Mouse (Mus musculus) megakaryocyte, adult 5-6 weeks (primary cell): Measurements from ENCODE around the gene Atp8a2. TPM values are rescaled to one million over a fixed set of nuclear protein-coding genes. Genes with fewer than 3 reads are reported as not detected.
"Not testable (repeated sequence)": the region's sequence is repeated elsewhere in the genome, so short reads cannot be mapped to it uniquely, and the experiment has no call there.

Experiments used
- ATAC-seq: 2 replicates; pipeline ENCODE4 v1.8.0; 2016; ENCODE audit warnings: mild to moderate bottlenecking, inconsistent platforms; ENCODE audit not compliant: poor library complexity, severe bottlenecking
- total RNA-seq, 2 experiments: library from RNA; stranded (forward) in 1 of 2; stranded (reverse) in 1 of 2; fragments of 153-499, 151-499 nt in 1 of 2; fragments of 221-1000, 200-1000 nt in 1 of 2; gene quantifications; 2 replicates each; pipeline versions ENCODE4 v1.2.3 to v1.2.4; 2015 to 2017

The Atp8a2 gene
- total RNA-seq, 2 experiments from 2014 or later = 0.20 to 0.51 TPM

DNA sequence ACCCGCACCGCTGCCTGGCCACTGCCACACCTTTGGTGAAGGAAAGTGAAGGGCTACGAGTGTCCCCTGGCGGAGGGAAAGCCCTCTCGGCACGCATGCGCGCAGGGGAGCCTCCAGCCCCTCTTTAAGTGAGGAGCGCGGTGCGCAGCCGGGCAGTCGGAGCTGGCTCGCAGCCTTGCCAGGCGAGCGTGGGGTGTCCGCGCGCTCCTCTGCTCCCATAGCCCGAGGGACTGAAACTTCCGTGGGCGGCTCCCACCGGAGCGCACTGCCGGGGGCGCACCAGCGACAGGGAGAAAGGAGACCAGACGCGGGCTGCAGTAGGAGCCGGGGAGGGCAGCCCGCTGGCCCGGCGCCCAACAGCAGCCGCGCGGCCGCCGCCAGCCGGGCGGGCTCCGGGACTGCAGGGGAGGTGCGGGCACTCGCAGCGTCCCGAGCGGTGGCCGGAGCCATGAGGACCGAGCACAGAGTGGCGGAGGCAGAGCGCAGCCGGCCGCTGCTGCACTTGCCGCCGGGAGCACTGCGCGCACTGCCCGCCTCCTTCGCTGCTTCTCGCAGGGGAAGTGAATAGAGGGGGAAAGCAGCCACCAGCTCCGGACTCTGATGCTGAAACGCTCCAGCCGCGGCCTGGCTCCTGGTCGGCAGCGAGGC is 571.7 kb downstream of the Atp8a2 start, which contains the start of gene Shisa2:
Shisa2 (plus strand) TSS at position 151 of the 648 bp plus-strand sequence.
- ATAC-seq = peak; percentile 79

DNA sequence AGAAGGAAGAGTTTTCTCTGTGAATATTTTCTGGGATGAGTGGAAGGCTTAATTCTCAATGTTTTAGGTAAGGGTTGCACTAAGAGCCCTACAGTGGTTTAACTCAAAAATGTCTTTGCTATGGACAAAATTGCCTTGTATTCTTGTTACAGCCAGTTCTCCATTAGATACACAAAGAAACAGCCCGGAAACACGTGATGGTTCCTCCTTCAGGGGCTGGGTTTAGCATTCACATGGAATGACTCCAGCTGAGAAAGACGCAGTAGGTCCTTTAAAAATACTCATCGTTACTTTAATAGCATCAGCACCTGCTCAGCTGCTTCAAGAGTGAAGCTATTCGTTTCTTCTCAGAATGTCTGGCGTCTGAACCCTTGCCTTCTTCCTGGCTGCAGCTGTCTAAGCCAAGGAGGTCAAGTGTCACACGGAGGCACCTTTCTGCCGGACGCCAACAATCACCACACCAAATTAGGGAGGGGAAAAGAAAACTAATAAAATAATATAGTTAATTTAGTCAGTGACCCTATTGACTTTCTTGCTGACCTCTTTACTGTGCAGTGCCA is 572.6 kb downstream of the Atp8a2 start:
- no peak for ATAC-seq

DNA sequence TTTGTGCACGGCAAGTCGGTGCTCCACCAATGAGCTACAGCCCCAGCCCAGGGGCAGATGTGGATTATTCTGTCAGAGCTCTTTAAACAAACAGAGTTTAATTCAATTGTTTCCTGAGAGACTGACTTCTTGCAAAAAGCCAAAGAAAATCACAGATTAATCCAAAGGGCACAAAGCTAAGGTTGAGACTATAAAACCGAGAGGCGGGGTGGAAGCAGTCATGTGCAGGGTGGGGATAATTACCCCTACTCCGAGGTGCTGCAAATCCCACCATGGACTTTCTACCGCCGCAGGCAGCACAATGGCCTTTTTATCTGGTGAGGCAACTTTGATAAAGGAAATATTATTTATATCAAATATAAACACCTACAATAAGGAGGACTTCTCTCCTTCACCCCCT is 580.2 kb downstream of the Atp8a2 start:
- no peak for ATAC-seq

DNA sequence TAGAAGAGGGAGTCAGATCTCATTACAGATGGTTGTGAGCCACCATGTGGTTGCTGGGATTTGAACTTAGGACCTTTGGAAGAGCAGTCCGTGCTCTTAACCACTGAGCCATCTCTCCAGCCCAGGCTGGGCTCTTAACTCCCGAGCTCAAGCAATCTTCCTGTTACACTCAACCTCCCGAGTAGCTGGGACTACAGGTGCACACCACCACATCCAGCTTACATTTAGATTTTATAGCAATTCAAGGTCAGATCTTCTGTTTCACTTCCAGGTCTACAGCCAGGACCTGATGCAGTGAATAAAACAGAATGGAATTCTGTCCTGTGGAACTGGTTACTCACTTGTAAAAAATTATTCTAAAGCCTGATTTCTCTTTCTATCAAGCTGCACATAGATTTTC is 582.8 kb downstream of the Atp8a2 start:
- ATAC-seq = not testable (repeated sequence)

DNA sequence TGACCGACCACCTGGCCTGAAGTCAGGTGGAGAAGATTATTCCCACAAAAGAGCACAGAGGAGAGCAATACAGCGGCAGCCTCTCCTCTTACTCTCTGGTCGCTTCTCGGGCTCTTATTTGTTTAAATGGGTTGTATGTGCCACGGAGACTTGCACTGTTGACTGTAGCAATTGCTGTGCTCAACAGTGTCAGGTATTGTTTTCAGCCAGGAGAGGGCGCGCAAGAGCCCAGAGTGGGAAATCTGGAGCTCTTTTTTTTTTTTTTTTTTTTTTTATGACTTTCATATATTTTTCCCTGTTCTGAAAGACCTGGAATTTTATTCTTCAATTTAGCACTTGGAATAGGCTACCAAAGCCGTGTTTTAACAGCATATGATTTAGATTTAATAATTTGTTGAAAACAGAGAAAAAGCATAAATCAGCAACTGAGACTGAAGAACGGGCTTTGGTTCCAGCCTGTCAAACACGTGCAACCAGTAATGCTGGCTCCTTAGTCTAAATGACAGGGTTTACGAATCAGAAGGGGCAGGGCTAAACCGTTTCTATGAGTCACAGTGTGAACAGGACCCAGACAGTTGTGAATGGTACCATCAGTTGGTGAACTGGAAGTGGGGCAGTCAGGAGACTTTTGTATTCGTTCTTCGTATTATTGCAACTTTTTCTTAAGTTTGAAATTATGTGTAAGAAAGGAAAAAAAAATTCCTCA is 583.9 kb downstream of the Atp8a2 start:
- ATAC-seq = peak; percentile 70

DNA sequence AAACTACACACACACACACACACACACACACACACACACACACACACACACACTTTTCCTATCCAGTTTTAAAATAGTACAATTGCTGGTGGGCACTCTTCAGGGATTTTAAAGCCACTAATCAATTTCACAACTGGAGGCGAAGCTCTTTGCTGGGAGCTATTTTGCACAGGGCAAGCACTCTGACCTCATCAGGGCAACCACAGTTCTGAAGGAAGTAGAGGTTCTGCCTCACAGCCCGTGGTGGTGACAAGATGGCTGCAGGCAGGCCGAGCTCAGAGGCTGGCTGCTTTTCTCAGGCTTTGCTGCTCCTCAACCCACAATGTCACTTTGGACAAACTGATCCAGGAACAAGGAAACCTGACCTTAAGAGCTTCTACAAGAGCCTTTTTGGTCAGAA is 590.0 kb downstream of the Atp8a2 start:
- ATAC-seq = no peak

DNA sequence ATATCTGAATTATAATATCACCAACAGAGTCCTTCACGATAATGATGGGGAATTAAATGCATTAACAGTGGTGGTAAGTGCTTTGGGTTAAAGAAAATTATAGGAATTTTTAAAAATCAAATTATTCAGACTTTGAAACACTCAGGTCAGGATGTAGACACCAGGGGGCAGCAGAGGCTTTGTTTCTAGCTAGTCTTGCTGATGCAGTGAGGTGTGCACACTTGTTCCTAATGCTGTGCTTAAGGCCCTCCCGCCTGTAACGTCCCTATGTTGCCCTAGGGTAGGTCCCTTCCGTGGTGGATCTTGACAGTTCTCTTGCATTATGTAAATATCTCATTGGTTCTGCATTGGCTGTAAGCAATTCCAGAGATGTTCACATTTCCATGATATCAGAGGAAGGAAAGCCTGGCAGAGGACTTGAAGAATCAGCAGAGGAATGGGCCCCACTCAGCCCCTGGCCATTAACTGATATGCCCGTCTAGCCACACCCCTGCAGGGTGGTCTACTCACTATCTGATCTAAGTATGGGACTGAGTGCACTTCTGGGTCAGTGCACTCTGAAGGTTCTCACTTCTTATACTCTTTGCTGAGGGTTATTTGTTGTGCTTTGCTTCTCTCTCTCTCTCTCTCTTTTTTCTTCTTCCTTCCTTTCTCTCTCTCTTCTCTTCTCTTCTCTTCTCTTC is 591.2 kb downstream of the Atp8a2 start:
- peak; percentile 78 for ATAC-seq

DNA sequence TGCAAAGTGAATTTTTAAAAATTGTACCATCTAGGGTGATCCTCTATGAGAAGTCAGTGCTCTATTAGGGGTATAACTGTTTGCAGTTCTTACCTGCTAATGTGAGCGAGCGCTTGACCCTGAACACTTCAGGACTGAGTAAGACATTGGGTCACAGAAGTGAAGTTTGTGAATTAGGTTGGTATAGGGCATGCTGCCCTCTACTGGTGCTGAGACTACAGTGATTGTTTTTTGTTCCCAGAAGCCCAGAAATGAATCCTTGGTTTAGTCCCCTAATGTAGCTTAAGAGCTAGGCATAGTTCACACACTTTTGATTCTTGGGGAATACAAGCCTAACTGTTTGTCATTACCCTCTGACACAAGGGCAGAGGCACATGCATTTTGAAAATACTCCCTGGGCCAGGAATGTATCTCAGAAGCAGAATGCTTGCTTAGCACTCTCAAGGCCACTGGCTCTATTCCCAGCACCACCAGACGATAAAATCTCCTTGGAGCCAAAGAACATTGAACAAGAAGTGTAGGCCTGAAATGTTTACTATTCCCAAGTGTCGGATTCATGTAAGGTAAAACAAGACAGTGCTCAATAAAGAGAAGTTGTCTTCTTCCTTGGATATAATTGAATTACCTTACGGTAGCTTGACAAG is 592.9 kb downstream of the Atp8a2 start:
- peak; percentile 75 for ATAC-seq

DNA sequence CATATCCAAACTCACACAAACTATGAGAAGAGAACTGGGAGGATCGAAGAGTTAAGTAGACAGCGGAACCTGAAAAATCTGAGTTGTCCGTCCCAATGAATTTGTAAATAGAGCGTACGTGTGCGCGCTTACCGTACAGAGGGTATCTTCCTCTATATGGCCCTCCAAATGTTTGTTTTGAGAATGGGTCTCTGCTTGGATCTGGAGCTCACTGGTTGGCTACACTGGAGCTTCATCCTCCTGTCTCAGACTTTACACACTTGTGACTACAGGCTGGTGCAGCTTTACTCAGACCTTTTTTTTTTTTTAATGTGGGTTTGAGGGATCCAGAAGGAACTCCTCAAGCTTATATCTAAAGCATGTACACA is 598.7 kb downstream of the Atp8a2 start:
- no peak for ATAC-seq

DNA sequence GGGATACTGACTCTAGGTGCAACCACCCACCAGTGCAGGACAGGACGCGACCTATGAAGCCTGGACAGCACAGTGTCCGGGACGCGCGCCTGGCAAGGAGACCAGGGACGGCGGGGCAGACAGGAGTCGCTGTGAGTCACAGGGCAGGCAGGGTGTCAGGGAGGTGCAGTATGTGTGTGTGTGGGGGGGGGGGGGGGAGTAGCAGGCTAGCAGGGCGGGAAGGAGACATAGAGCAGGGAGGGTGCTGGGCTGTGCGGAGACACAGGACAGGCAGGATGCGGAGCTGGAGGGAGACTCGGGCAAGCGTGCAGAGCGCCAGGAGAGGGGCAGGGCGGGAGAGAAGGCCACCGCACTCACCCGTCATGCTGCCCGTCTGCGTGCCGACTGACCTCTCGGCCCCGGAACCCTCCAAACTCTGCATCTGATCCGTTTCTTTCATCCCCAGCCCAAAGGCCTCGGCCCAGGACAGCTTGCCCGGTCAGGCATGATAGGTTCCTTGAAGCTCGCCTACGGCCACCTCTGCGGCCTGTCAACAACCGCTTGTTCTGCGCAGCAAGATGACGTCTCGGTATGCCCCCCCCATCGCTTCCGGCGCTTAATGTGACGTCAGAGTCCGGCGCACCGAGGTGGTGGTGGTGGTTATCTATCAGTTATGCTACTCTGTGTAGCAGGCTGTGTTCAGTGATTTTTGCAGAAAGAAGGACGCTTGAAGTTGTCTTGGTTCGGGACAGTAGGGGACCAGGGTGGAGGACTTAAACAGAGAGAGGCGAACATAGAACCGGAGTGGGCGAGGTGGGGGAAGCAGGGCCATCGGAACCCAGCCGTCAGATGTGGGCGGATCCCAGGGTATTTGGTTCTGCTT is 599.4 kb downstream of the Atp8a2 start, which contains the start of gene Cdadc1:
Cdadc1 (minus strand) TSS at position 562 of the 862 bp plus-strand sequence.
- peak; percentile 98 for ATAC-seq

DNA sequence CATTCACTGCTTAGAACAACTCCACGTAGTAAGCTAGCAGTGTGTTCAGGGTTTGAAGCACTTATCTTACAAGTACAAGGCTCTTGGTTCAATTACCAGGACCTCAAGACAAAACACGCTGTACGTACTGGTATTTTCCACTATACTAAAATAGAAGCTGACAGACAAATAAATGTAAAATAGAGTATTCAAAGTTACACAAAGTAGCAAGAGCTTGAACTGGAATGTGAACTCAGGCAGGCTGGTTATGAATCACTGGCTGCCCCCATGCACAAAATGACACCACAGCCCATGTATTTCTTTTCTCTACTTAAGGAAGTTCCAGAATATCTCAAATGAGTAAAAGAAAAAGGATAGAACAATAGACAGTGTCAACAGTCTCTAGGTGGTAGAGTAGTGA is 602.0 kb downstream of the Atp8a2 start:
- no peak for ATAC-seq

DNA sequence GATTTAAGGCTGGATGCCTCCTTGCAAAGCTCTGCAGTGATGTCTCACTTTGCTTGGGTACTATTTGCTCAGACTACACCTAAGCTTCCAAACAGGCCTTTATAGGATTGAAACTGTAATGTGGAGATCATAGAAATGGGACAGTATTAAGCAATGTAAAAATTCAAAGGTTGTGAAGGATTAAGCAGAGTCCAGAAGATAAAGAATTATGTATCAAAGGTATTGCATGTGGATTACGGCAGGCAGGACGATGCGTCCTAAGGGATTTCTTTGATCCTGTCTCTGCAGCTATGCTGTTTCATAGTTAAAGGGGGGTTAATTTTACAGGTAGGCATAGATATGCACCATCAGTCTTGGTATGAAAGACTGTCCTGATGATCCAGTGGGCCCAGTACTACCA is 604.4 kb downstream of the Atp8a2 start:
- no peak for ATAC-seq

DNA sequence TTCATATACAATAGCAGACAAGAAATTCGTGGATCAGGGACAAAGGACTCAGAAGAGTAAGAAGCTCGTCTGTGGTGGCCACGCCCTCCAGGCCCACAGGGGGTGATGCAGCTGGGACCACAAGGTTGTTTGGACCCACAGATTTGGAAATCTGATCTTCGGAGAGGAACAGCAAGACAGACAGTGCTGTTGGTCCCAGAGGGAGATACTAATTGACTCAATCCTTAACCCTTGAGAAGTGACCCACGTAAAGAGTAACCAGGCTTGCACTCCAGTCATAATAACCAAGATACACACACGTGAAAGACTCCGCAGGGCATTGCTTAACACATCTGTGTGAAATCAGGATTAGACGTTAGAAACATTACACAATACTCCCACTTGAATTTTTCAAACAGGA is 605.1 kb downstream of the Atp8a2 start:
- peak; percentile 83 for ATAC-seq

DNA sequence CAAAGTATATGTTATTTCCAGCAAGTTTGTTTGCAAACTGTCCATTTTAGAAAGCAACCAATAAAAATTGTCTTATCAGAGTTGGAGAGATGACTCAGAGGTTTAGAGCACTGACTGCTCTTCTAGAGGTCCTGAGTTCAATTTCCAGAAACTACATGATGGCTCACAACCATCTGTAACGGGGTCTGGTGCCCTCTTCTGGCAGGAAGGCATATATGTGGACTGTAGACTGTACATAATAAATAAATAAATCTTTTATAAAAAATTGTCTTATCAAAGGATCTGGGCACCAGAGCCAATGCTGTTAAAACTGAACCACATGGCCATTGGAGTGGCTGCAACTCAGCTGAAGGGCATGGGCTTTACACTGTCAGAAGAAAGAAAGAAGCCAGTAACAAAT is 606.4 kb downstream of the Atp8a2 start:
- ATAC-seq = peak; percentile 49; the same call in 1 of the 2 replicates

Other genes with a start within 250 kb of the Atp8a2 start
- gene Nupl1, start 54.3 kb upstream of the Atp8a2 start, total RNA-seq (2015) = not detected in 2 replicates
- gene Nupl1, start 54.3 kb upstream of the Atp8a2 start, total RNA-seq (2017) = not detected in 2 replicates
- 51.1 and 55.8 TPM in 2 replicates for gene Gm49336, start 54.3 kb upstream of the Atp8a2 start, total RNA-seq (2015)
- 68.7 and 78.5 TPM in 2 replicates for gene Gm49336, start 54.3 kb upstream of the Atp8a2 start, total RNA-seq (2017)
- 72.7 and 90.5 TPM in 2 replicates for gene Mtmr6, start 68.0 kb upstream of the Atp8a2 start, total RNA-seq (2015)
- 111 and 119 TPM in 2 replicates for gene Mtmr6, start 68.0 kb upstream of the Atp8a2 start, total RNA-seq (2017)
- gene Amer2, start 176.1 kb upstream of the Atp8a2 start, total RNA-seq (2015) = 2.9 and 4.4 TPM in 2 replicates
- gene Amer2, start 176.1 kb upstream of the Atp8a2 start, total RNA-seq (2017) = 1.9 and 2.4 TPM in 2 replicates